Mouse (Mus musculus) stomach, postnatal 0 days (tissue): ENCODE measurements at regions not wholly inside any gene's neighbourhood (a gene's known extent, or its start where the extent isn't known, plus 50 kb on each side); places are given as distances from the start of the nearest gene placed in this dataset.
A peak's percentile ranks its signal among the peaks of the same experiment; 100 is the strongest.

Experiments used
- ATAC-seq: fragments of 200-750 bp; cut with Nextera tagmentation; 2 replicates; pipeline ENCODE4 v1.8.0; 2017; ENCODE audit not compliant: low FRiP score, low TSS enrichment
- DNase-seq: peaks from one replicate; pipeline ENCODE4 v3.0.0-alpha.2; 2016; ENCODE audit warnings: low spot score
- H3K27ac ChIP-seq: fragments of 300-500 bp; sonication (generic); replicated peaks from 2 replicates; pipeline ENCODE4 v1.5.1; 2014; ENCODE audit warnings: mild to moderate bottlenecking, control low read depth
- H3K27me3 ChIP-seq: fragments of 300-500 bp; sonication (generic); 2 replicates; pipeline ENCODE4 v1.6.1; 2014; ENCODE audit warnings: low read length; ENCODE audit not compliant: control insufficient read depth, insufficient read depth
- H3K36me3 ChIP-seq: fragments of 300-500 bp; sonication (generic); 2 replicates; pipeline ENCODE4 v1.6.1; 2014; ENCODE audit warnings: low read length, mixed read lengths; ENCODE audit not compliant: control insufficient read depth, insufficient read depth
- H3K4me1 ChIP-seq: fragments of 300-500 bp; sonication (generic); replicated peaks from 2 replicates; pipeline ENCODE4 v1.6.1; 2014; ENCODE audit warnings: antibody characterized with exemption; ENCODE audit not compliant: control insufficient read depth, insufficient read depth
- H3K4me2 ChIP-seq: fragments of 300-500 bp; sonication (generic); replicated peaks from 2 replicates; pipeline ENCODE4 v1.6.1; 2014; ENCODE audit warnings: low read depth, mild to moderate bottlenecking, control low read depth, moderate library complexity
- H3K4me3 ChIP-seq: fragments of 300-500 bp; sonication (generic); 2 replicates; pipeline ENCODE4 v1.5.1; 2014; ENCODE audit warnings: low read depth, low read length, control low read depth
- H3K9ac ChIP-seq: fragments of 300-500 bp; sonication (generic); 2 replicates; pipeline ENCODE4 v1.6.1; 2014; ENCODE audit warnings: mild to moderate bottlenecking, low read length, control low read depth, mixed read lengths
- H3K9me3 ChIP-seq: fragments of 300-500 bp; sonication (generic); 2 replicates; pipeline ENCODE4 v1.6.1; 2016; ENCODE audit warnings: low read length; ENCODE audit not compliant: control insufficient read depth
- CTCF ChIP-seq: IDR thresholded peaks from 2 replicates; pipeline ENCODE4 v1.5.1; 2016; ENCODE audit warnings: antibody characterized with exemption, low read depth, mild to moderate bottlenecking, moderate library complexity
- EP300 ChIP-seq: optimal IDR thresholded peaks from 2 replicates; pipeline ENCODE3; 2016; ENCODE audit warnings: antibody characterized with exemption
- WGBS: fragments of 180-500 bp; shearing (Covaris S2); extraction: QIAGEN DNeasy Blood & Tissue Kit; methylation state at CpG from one replicate; pipeline ENCODE4 v1.1.7; 2014; 5-methylcytosine and 5-hydroxymethylcytosine counted together

- Histone ChIP-seq H3K4me1 (0 out of 2 replicates have a peak, but pooled peaks cover 3% of the 10 kb centered on the region), H3K9ac (no peak overlapping the region), H3K4me2 (no peak overlapping the region), H3K4me3 (no peak overlapping the region), H3K36me3 (no peaks in the 10 kb centered on the region), H3K9me3 (no peaks in the 10 kb centered on the region), H3K27ac (no peak overlapping the region), H3K27me3 (no peaks in the 10 kb centered on the region)
- TF ChIP-seq EP300 (no peak), CTCF (no peak)
- 57% methylated on average over 10 of the region's 10 CpGs for WGBS
- no peak for ATAC-seq
- DNase-seq = no peak
Measured at GRCm38 (mm10) chr10:111594651-111595050, 88.6 kb downstream of the Phlda1 start.

DNA sequence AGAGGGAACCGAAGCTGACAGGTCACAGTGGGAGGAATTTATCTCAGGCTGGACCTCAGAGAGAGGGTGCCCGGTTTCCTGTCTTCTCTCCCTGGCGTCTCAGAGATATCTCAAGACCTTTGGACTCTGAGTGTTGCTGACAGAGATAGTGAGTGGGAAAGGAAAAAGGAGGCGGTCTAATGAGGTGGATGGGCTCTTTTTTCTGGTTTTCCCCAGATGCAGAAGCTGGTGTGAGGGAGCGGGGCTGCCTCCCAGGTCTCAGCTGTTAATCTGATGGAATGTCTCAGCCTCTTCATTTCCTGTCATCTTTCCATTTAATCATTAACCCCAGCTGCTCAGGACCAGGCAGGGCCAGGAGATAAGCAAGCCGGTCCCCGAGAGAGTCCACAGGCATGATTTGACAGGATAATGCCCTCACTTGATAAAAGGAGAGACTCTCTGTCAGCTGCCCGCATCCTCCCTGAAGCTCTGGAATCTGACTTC lies 89.5 kb downstream of the Phlda1 start:
- no peaks in the 10 kb centered on the region for H3K27me3 ChIP-seq
- H3K27ac ChIP-seq = no peak overlapping the region
- no peaks in the 10 kb centered on the region for H3K36me3 ChIP-seq
- TF ChIP-seq CTCF (no peak), EP300 (no peak)
- ATAC-seq (peak; percentile 43; the same call in 1 of the 2 replicates), DNase-seq (no peak)
- 35% methylated on average over 8 of the region's 8 CpGs for WGBS
- H3K4me2 ChIP-seq = no peak overlapping the region
- no peak overlapping the region for H3K9ac ChIP-seq
- H3K4me3 ChIP-seq = no peak overlapping the region
- peaks cover 9% of the 10 kb centered on the region; the same call in 1 of the 2 replicates for H3K4me1 ChIP-seq
- no peaks in the 10 kb centered on the region for H3K9me3 ChIP-seq

GRCm38 (mm10) chr10:111598650-111599049 lies 92.6 kb downstream of the Phlda1 start:
- Histone ChIP-seq H3K27ac (no peak overlapping the region), H3K27me3 (no peaks in the 10 kb centered on the region), H3K4me2 (no peak overlapping the region), H3K9me3 (no peaks in the 10 kb centered on the region), H3K4me1 (peaks cover 9% of the 10 kb centered on the region; the same call in 1 of the 2 replicates), H3K36me3 (no peaks in the 10 kb centered on the region), H3K4me3 (no peak overlapping the region), H3K9ac (no peak overlapping the region)
- 71% methylated on average over 5 of the region's 5 CpGs for WGBS
- no peak for DNase-seq
- no peak for ATAC-seq
- TF ChIP-seq CTCF = no peak
- TF ChIP-seq EP300 = no peak

GRCm38 (mm10) chr10:111599297-111600250 lies 93.5 kb downstream of the Phlda1 start:
- no peaks in the 10 kb centered on the region for H3K9me3 ChIP-seq
- no peak overlapping the region; the same call in 1 of the 2 replicates for H3K4me2 ChIP-seq
- ATAC-seq (no peak), DNase-seq (no peak)
- TF ChIP-seq CTCF (no peak), EP300 (no peak)
- H3K9ac ChIP-seq = no peak overlapping the region
- WGBS = 48% methylated on average over 10 of the region's 10 CpGs
- no peaks in the 10 kb centered on the region for H3K27me3 ChIP-seq
- no peaks in the 10 kb centered on the region for H3K36me3 ChIP-seq
- peak overlapping the region; percentile 69; the same call in 1 of the 2 replicates for H3K27ac ChIP-seq
- H3K4me3 ChIP-seq = no peak overlapping the region
- H3K4me1 ChIP-seq = peaks cover 9% of the 10 kb centered on the region; the same call in 1 of the 2 replicates

GRCm38 (mm10) chr10:111600251-111600620 lies 94.2 kb downstream of the Phlda1 start:
- Histone ChIP-seq H3K4me3 (no peak overlapping the region), H3K9ac (no peak overlapping the region), H3K27me3 (no peaks in the 10 kb centered on the region), H3K4me2 (no peak overlapping the region), H3K36me3 (no peaks in the 10 kb centered on the region), H3K27ac (peak overlapping the region; percentile 69), H3K9me3 (no peaks in the 10 kb centered on the region), H3K4me1 (peaks cover 9% of the 10 kb centered on the region; the same call in 1 of the 2 replicates)
- no peak for TF ChIP-seq EP300
- no peak for TF ChIP-seq CTCF
- DNase-seq (no peak), ATAC-seq (no peak; the same call in 1 of the 2 replicates)
- WGBS = 29% methylated on average over 2 of the region's 2 CpGs

- TF ChIP-seq EP300 (no peak), CTCF (no peak)
- no peaks in the 10 kb centered on the region for H3K36me3 ChIP-seq
- no peak overlapping the region for H3K4me3 ChIP-seq
- DNase-seq (peak; percentile 77), ATAC-seq (peak; percentile 75)
- H3K9me3 ChIP-seq = no peaks in the 10 kb centered on the region
- H3K27me3 ChIP-seq = no peaks in the 10 kb centered on the region
- H3K4me2 ChIP-seq = no peak overlapping the region
- H3K27ac ChIP-seq = peak overlapping the region; percentile 69
- no peak overlapping the region for H3K9ac ChIP-seq
- WGBS = 3% methylated on average over 2 of the region's 2 CpGs
- peaks cover 9% of the 10 kb centered on the region; the same call in 1 of the 2 replicates for H3K4me1 ChIP-seq
Measured at GRCm38 (mm10) chr10:111600677-111601099, 94.6 kb downstream of the Phlda1 start.
